Mouse (Mus musculus) liver, embryonic 15.5 days (tissue): Measurements from ENCODE around the gene Ptges3l. TPM values are rescaled to one million over a fixed set of nuclear protein-coding genes. Genes with fewer than 3 reads are reported as not detected.
"Not testable (repeated sequence)": the region's sequence is repeated elsewhere in the genome, so short reads cannot be mapped to it uniquely, and the experiment has no call there.

Experiments used
- ATAC-seq: fragments of 200-750 bp; cut with Nextera tagmentation; 2 replicates; pipeline ENCODE4 v1.8.0; 2017; ENCODE audit warnings: moderate number of reproducible peaks, mild to moderate bottlenecking, moderate library complexity; ENCODE audit not compliant: insufficient read depth
- H3K27ac ChIP-seq: fragments of 300-500 bp; sonication (generic); replicated peaks from 2 replicates; pipeline ENCODE4 v1.5.1; 2015; ENCODE audit warnings: mild to moderate bottlenecking, inconsistent platforms
- H3K27me3 ChIP-seq: fragments of 300-500 bp; sonication (generic); 2 replicates; pipeline ENCODE4 v1.6.1; 2015; ENCODE audit warnings: mild to moderate bottlenecking, inconsistent platforms
- H3K36me3 ChIP-seq: fragments of 300-500 bp; sonication (generic); replicated peaks from 2 replicates; pipeline ENCODE4 v1.6.1; 2015; ENCODE audit warnings: moderate library complexity, mild to moderate bottlenecking, inconsistent platforms
- H3K4me1 ChIP-seq: fragments of 300-500 bp; sonication (generic); replicated peaks from 2 replicates; pipeline ENCODE4 v1.6.1; 2015; ENCODE audit warnings: inconsistent platforms
- H3K4me2 ChIP-seq: fragments of 300-500 bp; sonication (generic); 2 replicates; pipeline ENCODE4 v1.6.1; 2015; ENCODE audit warnings: moderate library complexity, mild to moderate bottlenecking, inconsistent platforms
- H3K4me3 ChIP-seq: fragments of 300-500 bp; sonication (generic); replicated peaks from 2 replicates; pipeline ENCODE4 v1.5.1; 2015; ENCODE audit warnings: mild to moderate bottlenecking, inconsistent platforms
- H3K9ac ChIP-seq: fragments of 300-500 bp; sonication (generic); 2 replicates; pipeline ENCODE4 v1.6.1; 2015; ENCODE audit warnings: moderate library complexity, mild to moderate bottlenecking, inconsistent platforms
- H3K9me3 ChIP-seq: fragments of 300-500 bp; sonication (generic); replicated peaks from 2 replicates; pipeline ENCODE4 v1.6.1; 2016; ENCODE audit warnings: inconsistent platforms
- WGBS: fragments of 180-500 bp; shearing (Covaris S2); methylation state at CpG from one replicate; pipeline ENCODE4 v1.1.7; 2015; ENCODE audit warnings: mixed read lengths; ENCODE audit not compliant: insufficient replicate concordance; 5-methylcytosine and 5-hydroxymethylcytosine counted together
- polyA plus RNA-seq: library from polyadenylated mRNA; unstranded; fragments of >200 nt; fragmentation: Nextera tagmentation; extraction: Ambion mirVana; gene quantifications from 2 replicates; pipeline ENCODE4 v1.2.1, GENCODE M21; 2015

Ptges3l gene
- 1.3 and 1.4 TPM in 2 replicates for polyA plus RNA-seq

DNA sequence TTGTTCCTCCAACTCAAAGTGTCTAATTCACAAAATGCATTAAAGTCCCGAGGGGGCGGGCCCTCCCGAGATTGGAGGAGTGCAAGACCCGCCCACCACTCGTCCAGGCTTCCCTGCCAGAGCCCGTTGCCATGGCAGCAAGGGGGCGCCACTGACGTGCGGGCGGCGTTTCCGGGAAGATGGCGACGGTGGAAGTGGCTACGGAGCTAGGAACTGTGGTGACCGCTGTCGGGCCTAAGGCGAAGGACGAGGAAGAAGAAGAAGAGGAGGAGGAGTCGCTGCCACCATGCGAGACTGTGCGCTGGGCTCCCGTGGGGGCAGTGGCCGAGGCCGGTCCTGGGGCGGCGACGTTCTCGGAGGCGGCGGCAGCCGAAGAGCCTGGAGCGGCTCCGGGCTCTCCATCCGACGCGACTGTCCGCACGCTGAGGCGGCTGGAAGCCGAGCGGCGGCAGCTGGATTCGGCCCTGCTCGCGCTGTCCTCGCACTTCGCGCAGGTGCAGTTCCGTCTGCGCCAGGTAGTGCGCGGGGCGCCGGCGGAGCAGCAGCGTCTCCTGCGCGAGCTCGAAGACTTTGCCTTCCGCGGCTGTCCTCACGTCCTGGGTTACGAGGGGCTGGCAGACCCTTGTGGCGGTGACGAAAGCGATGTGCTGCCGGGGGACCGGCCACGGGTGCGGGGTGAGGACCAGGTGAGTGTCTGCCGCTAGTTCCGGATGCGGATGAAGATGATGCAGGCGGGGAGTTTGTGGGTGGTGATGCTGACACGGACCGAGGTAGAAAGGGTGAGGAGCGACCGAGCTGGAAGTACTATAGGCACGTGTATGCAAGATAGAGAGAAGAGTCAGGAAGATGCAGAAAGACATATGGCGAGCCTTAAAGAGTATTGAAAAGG, at the start of gene Ptges3l, which contains the start of gene Rundc1:
Gene Ptges3l (minus strand): TSS at position 409 of the 889 bp plus-strand sequence.
Gene Rundc1 (plus strand): TSS at position 161 of the 889 bp plus-strand sequence.
- Histone ChIP-seq H3K9me3 (no peaks in the 10 kb centered on the region), H3K4me1 (peaks cover 34% of the 10 kb centered on the region), H3K27ac (peak within 1 kb of the TSS; percentile 80), H3K9ac (peak within 1 kb of the TSS; percentile 80), H3K4me2 (peak within 1 kb of the TSS; percentile 97), H3K4me3 (peak within 1 kb of the TSS; percentile 94), H3K36me3 (peaks cover 10% of the 10 kb centered on the region), H3K27me3 (no peaks in the 10 kb centered on the region)
- WGBS = under 1% methylated on average over 81 of the region's 81 CpGs
- ATAC-seq = peak; percentile 88

DNA sequence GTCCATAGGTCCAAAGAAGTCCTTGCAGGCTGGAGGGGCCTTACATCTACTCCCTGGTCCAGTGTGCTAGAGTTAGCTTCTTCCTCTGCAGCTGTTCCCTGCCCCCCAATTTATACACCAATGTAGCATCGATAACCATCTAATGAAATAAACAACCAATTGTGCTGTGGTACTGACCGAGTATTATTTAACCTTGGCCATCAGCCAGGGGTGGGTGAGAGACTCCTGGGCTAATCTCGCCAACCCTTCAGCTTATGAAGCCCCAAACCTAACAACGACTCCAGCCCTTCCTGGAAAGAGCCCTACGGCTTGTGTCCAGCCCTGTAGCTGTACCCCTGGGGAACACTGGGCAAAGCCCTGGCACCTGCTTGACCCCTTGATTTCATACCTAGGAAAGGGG, 49.2 kb upstream of the Ptges3l start:
- 66% methylated on average over 5 of the region's 5 CpGs for WGBS
- Histone ChIP-seq H3K4me1 (peaks cover 5% of the 10 kb centered on the region), H3K9me3 (no peaks in the 10 kb centered on the region), H3K9ac (no peak overlapping the region), H3K4me3 (no peak overlapping the region), H3K27ac (no peak overlapping the region), H3K27me3 (peaks cover 48% of the 10 kb centered on the region), H3K4me2 (no peak overlapping the region), H3K36me3 (no peaks in the 10 kb centered on the region)
- ATAC-seq = no peak

DNA sequence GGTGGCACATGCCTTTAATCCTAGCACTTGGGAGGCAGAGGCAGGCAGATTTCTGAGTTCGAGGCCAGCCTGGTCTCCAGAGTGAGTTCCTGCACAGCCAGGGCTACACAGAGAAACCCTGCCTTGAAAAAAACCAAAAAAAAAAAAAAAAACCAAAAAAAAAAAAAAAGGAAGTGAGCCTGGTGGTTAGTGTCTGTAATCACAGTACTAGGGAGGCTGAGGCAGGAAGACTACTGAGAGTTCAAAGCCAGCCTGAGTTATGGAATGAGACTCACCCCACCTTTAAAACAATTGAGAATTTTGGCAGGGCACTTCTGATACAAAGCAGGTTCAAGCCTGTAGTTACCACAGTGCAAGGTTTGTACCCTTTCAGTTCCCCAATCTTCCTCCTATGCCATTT, 48.6 kb upstream of the Ptges3l start:
- peaks cover 50% of the 10 kb centered on the region for H3K27me3 ChIP-seq
- H3K4me2 ChIP-seq, H3K4me3 ChIP-seq, H3K36me3 ChIP-seq, H3K4me1 ChIP-seq, ATAC-seq, H3K9ac ChIP-seq, H3K27ac ChIP-seq, H3K9me3 ChIP-seq: not testable (repeated sequence)
- 42% methylated on average over 1 of the region's 1 CpGs for WGBS

DNA sequence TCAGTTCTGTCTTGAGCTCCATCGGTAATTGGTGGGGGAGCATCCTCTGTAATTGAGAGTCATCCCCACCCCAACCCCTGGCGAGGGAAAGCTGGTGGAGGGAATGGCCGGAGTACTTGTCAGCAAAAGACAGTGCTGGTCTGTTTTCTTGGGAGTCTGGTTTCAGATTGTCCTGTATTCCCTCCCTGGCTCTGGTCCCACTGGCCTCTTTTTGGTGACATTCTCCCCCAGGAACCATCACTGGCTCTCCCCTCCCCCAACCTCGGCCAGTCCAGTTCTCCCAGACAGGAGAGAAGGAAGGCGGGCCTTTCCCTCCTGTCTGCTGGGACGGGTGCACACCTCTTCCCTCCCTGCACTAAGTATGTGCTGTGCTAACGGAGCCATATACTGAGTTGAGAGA, 47.2 kb upstream of the Ptges3l start:
- Histone ChIP-seq H3K27ac (no peak overlapping the region), H3K9ac (no peak overlapping the region), H3K4me3 (no peak overlapping the region), H3K4me1 (peaks cover 18% of the 10 kb centered on the region), H3K9me3 (no peaks in the 10 kb centered on the region), H3K36me3 (no peaks in the 10 kb centered on the region), H3K27me3 (peaks cover 63% of the 10 kb centered on the region), H3K4me2 (no peak overlapping the region)
- 51% methylated on average over 7 of the region's 7 CpGs for WGBS
- ATAC-seq = no peak

DNA sequence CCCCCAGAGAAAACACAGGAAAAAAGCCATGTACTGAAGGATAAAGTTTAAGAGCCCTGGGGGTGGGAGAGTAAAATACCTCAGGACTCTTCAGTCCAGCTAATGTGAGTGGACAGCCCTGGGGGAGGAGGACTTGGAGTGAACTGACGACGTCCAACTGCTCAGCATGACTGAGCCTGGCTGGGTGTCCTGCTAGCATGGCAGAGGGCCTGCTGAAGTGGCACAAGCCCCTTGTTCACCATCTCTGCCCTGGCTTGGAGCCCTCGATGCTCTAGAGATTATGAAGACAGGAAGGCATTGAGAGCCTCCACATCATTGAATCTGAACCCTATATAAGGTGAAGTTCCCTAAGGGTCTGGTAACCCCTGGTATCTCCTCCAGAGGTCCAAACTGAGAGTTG, 46.8 kb upstream of the Ptges3l start:
- Histone ChIP-seq H3K27ac (no peak overlapping the region), H3K9ac (no peak overlapping the region), H3K27me3 (peaks cover 67% of the 10 kb centered on the region), H3K4me1 (peaks cover 22% of the 10 kb centered on the region), H3K36me3 (no peaks in the 10 kb centered on the region), H3K4me2 (no peak overlapping the region), H3K9me3 (no peaks in the 10 kb centered on the region), H3K4me3 (no peak overlapping the region)
- WGBS = 62% methylated on average over 3 of the region's 3 CpGs
- no peak for ATAC-seq

DNA sequence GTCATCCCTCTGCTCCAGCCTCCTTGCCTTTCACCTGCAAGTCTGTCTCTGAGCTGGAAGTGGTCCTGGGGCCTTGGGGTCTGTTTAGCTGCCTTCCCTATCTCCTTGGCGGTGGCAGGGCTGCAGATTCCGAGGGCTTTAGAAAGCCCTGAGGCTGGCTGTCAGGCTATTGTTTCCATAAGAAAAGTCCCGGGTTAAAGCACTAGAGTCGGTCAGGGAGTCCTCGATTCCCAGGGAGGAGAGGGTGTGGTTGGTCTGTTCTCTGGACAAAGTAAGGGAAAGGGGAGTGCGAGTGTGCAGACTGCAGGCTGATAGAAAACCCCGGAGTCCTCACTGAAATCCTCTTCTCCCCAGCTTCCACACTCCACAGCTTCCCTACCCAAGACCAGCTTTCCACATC, 45.1 kb upstream of the Ptges3l start:
- Histone ChIP-seq H3K9ac (no peak overlapping the region), H3K27ac (no peak overlapping the region), H3K9me3 (no peaks in the 10 kb centered on the region), H3K36me3 (no peaks in the 10 kb centered on the region), H3K27me3 (peaks cover 85% of the 10 kb centered on the region), H3K4me1 (peaks cover 38% of the 10 kb centered on the region), H3K4me3 (no peak overlapping the region), H3K4me2 (no peak overlapping the region)
- WGBS = 61% methylated on average over 7 of the region's 7 CpGs
- no peak for ATAC-seq

DNA sequence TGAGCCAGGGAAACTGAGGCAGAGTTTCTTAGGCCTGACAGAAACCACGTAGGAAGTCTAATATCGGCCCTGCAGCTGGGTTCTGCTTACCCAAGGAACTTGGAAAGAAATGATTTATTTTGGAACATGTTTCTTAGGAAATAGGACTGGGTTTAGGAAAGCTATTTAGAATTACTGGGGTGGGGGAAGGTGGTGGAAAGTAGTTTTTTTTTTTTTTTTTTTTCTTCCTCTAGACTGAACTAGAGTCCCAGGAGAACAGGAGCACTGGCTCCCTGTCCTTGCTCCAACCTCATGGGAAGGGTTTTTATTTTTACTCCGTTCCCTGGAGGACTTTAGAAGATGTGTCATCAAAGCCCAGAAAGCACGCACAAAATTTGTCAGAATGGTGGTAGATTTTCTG, 44.0 kb upstream of the Ptges3l start:
- Histone ChIP-seq H3K36me3 (no peaks in the 10 kb centered on the region), H3K9me3 (no peaks in the 10 kb centered on the region), H3K4me1 (peaks cover 49% of the 10 kb centered on the region), H3K9ac (no peak overlapping the region), H3K27ac (no peak overlapping the region), H3K27me3 (peaks cover 91% of the 10 kb centered on the region), H3K4me2 (peak overlapping the region; percentile 94; the same call in 1 of the 2 replicates), H3K4me3 (no peak overlapping the region)
- no peak for ATAC-seq
- 61% methylated on average over 4 of the region's 4 CpGs for WGBS

DNA sequence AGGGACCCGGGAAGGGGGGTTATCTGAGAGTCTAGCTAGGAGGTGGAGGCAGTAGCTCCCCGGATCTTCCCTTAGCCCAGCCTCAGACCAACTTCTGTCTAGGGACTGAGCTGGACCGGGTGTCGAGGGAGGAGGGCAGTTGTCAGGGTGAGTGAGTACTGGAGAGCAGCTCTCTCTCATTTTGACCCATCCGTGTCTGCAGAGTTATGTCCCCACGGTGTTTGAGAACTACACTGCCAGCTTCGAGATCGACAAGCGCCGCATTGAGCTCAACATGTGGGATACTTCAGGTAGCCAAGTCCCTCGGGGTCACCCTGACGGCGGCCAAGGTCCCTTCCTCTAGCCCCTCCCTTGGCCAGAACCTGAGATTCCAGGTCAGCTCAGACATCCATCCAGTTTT, 43.6 kb upstream of the Ptges3l start:
- 10% methylated on average over 13 of the region's 13 CpGs for WGBS
- Histone ChIP-seq H3K27me3 (peaks cover 93% of the 10 kb centered on the region), H3K9ac (0 out of 2 replicates have a peak overlapping the region, but pooled peaks have one; percentile 54), H3K4me1 (peaks cover 53% of the 10 kb centered on the region), H3K9me3 (no peaks in the 10 kb centered on the region), H3K27ac (no peak overlapping the region), H3K4me2 (peak overlapping the region; percentile 94), H3K4me3 (peak overlapping the region; percentile 65), H3K36me3 (no peaks in the 10 kb centered on the region)
- no peak for ATAC-seq

DNA sequence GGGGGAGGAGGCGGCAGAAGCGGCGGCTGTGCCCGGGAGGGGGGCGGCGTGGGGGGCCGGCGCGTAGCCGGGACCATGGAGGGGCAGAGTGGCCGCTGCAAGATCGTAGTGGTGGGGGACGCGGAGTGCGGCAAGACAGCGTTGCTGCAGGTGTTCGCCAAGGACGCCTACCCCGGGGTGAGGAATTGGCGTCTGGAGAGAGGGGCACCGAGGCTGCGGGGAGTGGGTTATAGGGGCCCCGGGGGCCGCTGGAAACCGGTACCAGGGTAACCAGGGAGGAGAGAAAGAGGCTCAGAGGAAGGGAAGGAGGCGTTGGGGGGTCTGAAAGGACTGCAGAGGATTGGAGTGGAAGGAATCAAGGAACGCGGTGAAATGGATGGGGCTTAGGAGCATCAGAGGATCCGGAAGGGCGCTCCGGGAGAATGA, 43.1 kb upstream of the Ptges3l start:
- Histone ChIP-seq H3K4me2 (peak overlapping the region; percentile 94), H3K36me3 (no peaks in the 10 kb centered on the region), H3K9ac (peak overlapping the region; percentile 54), H3K4me1 (peaks cover 58% of the 10 kb centered on the region), H3K4me3 (peak overlapping the region; percentile 65), H3K27ac (no peak overlapping the region), H3K27me3 (peaks cover 95% of the 10 kb centered on the region), H3K9me3 (no peaks in the 10 kb centered on the region)
- ATAC-seq = no peak
- under 1% methylated on average over 30 of the region's 31 CpGs for WGBS

DNA sequence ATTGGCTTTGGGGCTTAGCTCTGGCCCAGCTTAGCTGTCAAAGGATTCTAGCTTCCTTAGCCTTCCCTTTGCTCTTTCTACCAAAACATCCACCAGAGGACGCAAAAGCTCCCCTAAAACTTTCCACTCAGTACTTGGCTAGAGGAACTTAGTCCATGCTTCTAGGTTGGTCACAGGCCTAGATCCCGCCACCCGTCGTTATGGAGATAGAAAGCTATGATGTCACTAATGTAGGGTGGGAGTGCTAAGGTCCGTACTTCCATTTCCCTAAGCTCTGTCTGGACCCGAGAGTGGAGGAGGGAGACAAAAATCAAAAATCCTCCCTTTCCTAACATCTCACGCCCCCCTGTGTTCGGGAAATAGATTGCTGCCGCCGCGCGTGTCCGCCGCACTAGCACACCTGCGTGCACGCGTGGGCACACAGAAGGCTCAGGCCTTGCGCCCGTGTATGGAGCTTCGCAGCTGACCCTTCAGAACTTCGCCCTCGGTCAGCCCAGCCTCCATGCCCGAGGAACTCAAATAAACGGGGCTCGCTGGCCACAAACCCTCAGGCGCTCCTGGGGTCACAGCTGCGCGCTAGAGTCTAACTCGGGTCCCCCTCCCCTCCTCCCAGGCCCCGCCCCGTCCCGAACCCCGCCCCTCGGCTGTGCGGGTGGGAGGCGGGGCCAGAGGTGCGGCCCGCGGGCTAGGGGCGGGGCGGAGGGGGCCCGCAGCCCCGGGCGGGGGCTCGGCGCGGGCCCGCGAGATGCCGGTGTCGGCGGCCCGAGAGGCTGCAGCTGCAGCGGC, 42.5 kb upstream of the Ptges3l start:
- Histone ChIP-seq H3K36me3 (no peaks in the 10 kb centered on the region), H3K4me1 (peaks cover 64% of the 10 kb centered on the region), H3K9me3 (no peaks in the 10 kb centered on the region), H3K4me2 (peak overlapping the region; percentile 94), H3K27me3 (peaks cover 89% of the 10 kb centered on the region), H3K4me3 (peak overlapping the region; percentile 65), H3K9ac (peak overlapping the region; percentile 54), H3K27ac (no peak overlapping the region)
- under 1% methylated on average over 53 of the region's 54 CpGs for WGBS
- ATAC-seq = peak; percentile 70

DNA sequence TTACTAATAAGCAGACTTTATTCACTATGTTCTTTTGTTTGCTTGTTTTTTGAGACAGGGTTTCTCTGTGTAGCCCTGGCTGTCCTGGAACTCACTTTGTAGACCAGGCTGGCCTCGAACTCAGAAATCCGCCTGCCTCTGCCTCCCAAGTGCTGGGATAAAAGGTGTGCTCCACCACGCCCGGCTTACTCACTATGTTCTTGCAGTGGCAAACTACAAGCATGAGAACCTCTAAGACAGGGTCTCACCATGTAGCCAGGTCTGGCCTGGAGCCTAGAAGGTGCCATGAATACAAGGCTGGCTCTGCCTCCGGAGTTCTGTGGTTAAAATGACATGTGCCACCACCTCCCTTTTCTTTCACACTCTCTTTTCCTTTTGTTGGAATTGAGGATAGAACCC, 41.4 kb upstream of the Ptges3l start:
- H3K9ac ChIP-seq = peak overlapping the region; percentile 62; the same call in 1 of the 2 replicates
- peak overlapping the region; percentile 94 for H3K4me2 ChIP-seq
- H3K4me1 ChIP-seq = peaks cover 69% of the 10 kb centered on the region
- H3K27ac ChIP-seq, H3K36me3 ChIP-seq, ATAC-seq, H3K9me3 ChIP-seq: not testable (repeated sequence)
- WGBS = 48% methylated on average over 5 of the region's 5 CpGs
- H3K27me3 ChIP-seq = peaks cover 82% of the 10 kb centered on the region
- peak overlapping the region; percentile 67 for H3K4me3 ChIP-seq
